Mouse (Mus musculus): ENCODE data around the gene Mrln.

GRCm38 (mm10) chr10:70198012-70198411 is 6.5 kb upstream of the Mrln start:
- TF ChIP-seq POLR2A (IDR thresholded peaks at IDR 0.05; ENCODE audit: insufficient read length, low read depth), result no peak
- no peak for TF ChIP-seq E2F4 (IDR thresholded peaks at IDR 0.05; ENCODE audit: insufficient read depth)
- no peak for TF ChIP-seq MYOD1 (IDR thresholded peaks at IDR 0.05; ENCODE audit: control insufficient read depth in 1 of 3, insufficient read length in 2 of 3, low read depth in 2 of 3)
- no peak for TF ChIP-seq MYOG (IDR thresholded peaks at IDR 0.05; ENCODE audit: control insufficient read depth in 1 of 3, insufficient read depth in 1 of 3, insufficient read length in 2 of 3, low read depth in 2 of 3)
- TF ChIP-seq USF1 (IDR thresholded peaks at IDR 0.05; ENCODE audit: low read depth), result no peak
- no peak for TF ChIP-seq SRF (IDR thresholded peaks at IDR 0.05; ENCODE audit: control insufficient read depth, insufficient read length, low read depth)
- no peak for TF ChIP-seq CEBPB (IDR thresholded peaks at IDR 0.05; ENCODE audit: insufficient read depth, poor library complexity, severe bottlenecking)
- no peak for TF ChIP-seq MAX (IDR thresholded peaks at IDR 0.05; ENCODE audit: low read depth)
- TF ChIP-seq TCF12 (IDR thresholded peaks at IDR 0.05; ENCODE audit: insufficient read depth, poor library complexity, severe bottlenecking), result no peak

All from myocyte (in vitro differentiated cells).